Mouse (Mus musculus) intestine, postnatal 0 days (tissue): ENCODE data around the gene Dzip1l. TPM values are rescaled to one million over a fixed set of nuclear protein-coding genes. Genes with fewer than 3 reads are reported as not detected.
A peak's percentile ranks its signal among the peaks of the same experiment; 100 is the strongest.

Experiments used
- ATAC-seq: fragments of 200-750 bp; cut with Nextera tagmentation; 2 replicates; pipeline ENCODE4 v1.8.0; 2017; ENCODE audit warnings: mild to moderate bottlenecking, moderate TSS enrichment, moderate library complexity
- H3K27ac ChIP-seq: fragments of 300-500 bp; sonication (generic); 2 replicates; pipeline ENCODE4 v1.5.1; 2014; ENCODE audit warnings: mild to moderate bottlenecking, low read depth, low read length, moderate library complexity
- H3K27me3 ChIP-seq: fragments of 300-500 bp; sonication (generic); replicated peaks from 2 replicates; pipeline ENCODE4 v1.6.1; 2014; ENCODE audit warnings: low read length, mixed read lengths; ENCODE audit not compliant: control insufficient read depth, insufficient read depth
- H3K36me3 ChIP-seq: fragments of 300-500 bp; sonication (generic); 2 replicates; pipeline ENCODE4 v1.6.1; 2014; ENCODE audit warnings: mild to moderate bottlenecking, moderate library complexity; ENCODE audit not compliant: control insufficient read depth, insufficient read depth
- H3K4me1 ChIP-seq: fragments of 300-500 bp; sonication (generic); replicated peaks from 2 replicates; pipeline ENCODE4 v1.6.1; 2014; ENCODE audit warnings: antibody characterized with exemption, low read length, mixed read lengths; ENCODE audit not compliant: control insufficient read depth, insufficient read depth
- H3K4me2 ChIP-seq: fragments of 300-500 bp; sonication (generic); replicated peaks from 2 replicates; pipeline ENCODE4 v1.6.1; 2014; ENCODE audit warnings: low read depth, mild to moderate bottlenecking, moderate library complexity
- H3K4me3 ChIP-seq: fragments of 300-500 bp; sonication (generic); 2 replicates; pipeline ENCODE4 v1.5.1; 2014; ENCODE audit warnings: low read depth, low read length
- H3K9ac ChIP-seq: fragments of 300-500 bp; sonication (generic); 2 replicates; pipeline ENCODE4 v1.6.1; 2014; ENCODE audit warnings: mild to moderate bottlenecking, low read depth, low read length
- H3K9me3 ChIP-seq: fragments of 300-500 bp; sonication (generic); 2 replicates; pipeline ENCODE4 v1.6.1; 2016; ENCODE audit warnings: mixed run types; ENCODE audit not compliant: control insufficient read depth
- CTCF ChIP-seq: sonication (generic); IDR thresholded peaks from 2 replicates; pipeline ENCODE4 v1.5.1; 2016; ENCODE audit warnings: low read depth, mild to moderate bottlenecking, control low read depth, antibody characterized with exemption, moderate library complexity
- WGBS: fragments of 180-500 bp; shearing (Covaris S2); extraction: QIAGEN DNeasy Blood & Tissue Kit; methylation state at CpG from one replicate; pipeline ENCODE4 v1.1.7; 2014; 5-methylcytosine and 5-hydroxymethylcytosine counted together
- polyA plus RNA-seq: library from polyadenylated mRNA; unstranded; fragments of >200 nt; fragmentation: Nextera tagmentation; extraction: Ambion mirVana; gene quantifications from 2 replicates; pipeline ENCODE4 v1.2.1, GENCODE M21; 2015

Gene Dzip1l
- polyA plus RNA-seq, 1 experiment from 2014 or later: 3.3 TPM

DNA sequence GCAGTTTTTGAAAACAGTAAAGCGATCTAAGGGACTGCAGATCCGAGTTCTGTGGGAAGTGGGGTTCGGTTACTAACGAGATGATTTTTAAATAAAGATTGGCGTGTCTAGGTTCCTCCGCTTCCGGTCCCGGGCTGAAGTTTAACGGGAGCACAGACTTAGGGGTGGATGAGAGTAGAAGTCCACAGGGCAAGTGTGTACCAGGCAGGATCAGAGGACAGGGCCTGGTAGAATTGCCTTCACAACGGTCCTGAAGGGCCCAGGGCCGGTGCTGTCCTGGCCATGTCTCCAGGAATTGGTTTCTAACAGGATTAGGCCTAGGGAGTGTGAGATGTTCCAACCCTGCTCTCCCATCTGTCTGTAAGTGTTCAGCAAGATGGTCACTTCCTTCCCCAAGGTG is 775 bp downstream of the Dzip1l start:
- no peak for ATAC-seq
- Histone ChIP-seq H3K4me3 (peak overlapping the region; percentile 53), H3K27me3 (0 out of 2 replicates have a peak, but pooled peaks cover 4% of the 10 kb centered on the region), H3K27ac (peak overlapping the region; percentile 71; the same call in 1 of the 2 replicates), H3K4me2 (peak overlapping the region; percentile 72), H3K9me3 (no peaks in the 10 kb centered on the region), H3K9ac (peak overlapping the region; percentile 40; the same call in 1 of the 2 replicates), H3K36me3 (no peaks in the 10 kb centered on the region), H3K4me1 (no peaks in the 10 kb centered on the region)
- WGBS: 7% methylated on average over 11 of the region's 11 CpGs
- TF ChIP-seq CTCF: no peak

DNA sequence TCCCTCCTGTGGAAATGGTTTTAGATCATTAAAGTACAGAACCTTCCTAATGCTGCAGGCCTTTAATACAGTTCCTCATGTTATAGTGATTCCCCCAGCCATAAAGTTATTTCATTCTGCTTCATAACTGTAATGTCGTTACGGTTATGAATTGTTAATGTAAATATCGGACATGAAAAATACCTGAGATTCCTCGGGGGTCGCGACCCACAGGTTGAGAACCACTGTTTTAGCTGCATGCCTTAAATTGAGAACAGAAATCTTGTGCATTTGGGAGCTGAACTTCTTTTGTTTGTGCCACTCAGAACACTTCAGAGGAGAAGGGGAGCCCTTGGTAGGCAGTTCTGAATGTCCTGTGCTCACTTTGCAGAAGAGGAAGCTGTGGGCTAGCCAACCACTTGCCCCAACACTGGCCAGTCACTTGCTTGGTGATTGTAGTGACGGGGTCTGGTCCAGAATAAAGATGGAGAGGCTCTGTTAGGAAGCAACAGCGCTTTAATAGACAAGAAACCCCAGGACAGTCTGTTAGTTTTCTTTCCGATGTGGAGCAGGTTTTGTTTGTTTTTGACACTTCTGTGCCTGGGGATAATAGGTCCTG is 1.3 kb downstream of the Dzip1l start:
- Histone ChIP-seq H3K4me3 (peak overlapping the region; percentile 53), H3K9ac (no peak overlapping the region), H3K27me3 (0 out of 2 replicates have a peak, but pooled peaks cover 4% of the 10 kb centered on the region), H3K36me3 (no peaks in the 10 kb centered on the region), H3K4me2 (peak overlapping the region; percentile 72), H3K9me3 (no peaks in the 10 kb centered on the region), H3K27ac (no peak overlapping the region), H3K4me1 (no peaks in the 10 kb centered on the region)
- TF ChIP-seq CTCF: no peak
- ATAC-seq: no peak
- WGBS: 58% methylated on average over 9 of the region's 9 CpGs

DNA sequence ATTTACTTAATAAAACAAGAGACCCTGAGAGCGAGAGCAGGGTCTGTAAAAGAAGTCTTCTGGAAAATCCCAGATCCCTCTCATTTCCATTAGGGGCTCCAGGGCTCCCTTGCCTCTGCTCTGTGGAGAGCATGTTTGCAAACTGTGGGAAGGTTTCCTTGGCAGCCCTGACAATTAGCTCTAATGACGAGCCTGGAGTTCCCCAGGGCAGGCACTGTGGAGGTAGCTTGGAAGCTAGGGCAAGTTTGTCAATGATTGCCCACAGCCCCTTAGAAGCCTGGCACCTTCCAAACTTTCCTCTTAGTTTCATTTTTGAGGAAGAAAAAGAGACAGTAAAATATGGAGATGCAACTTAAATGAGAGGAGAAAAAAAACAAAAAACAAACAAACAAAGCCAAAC is 2.5 kb downstream of the Dzip1l start:
- no peak overlapping the region for H3K4me2 ChIP-seq
- H3K27me3 ChIP-seq: 0 out of 2 replicates have a peak, but pooled peaks cover 4% of the 10 kb centered on the region
- no peak overlapping the region for H3K4me3 ChIP-seq
- no peak for ATAC-seq
- H3K36me3 ChIP-seq: no peaks in the 10 kb centered on the region
- 56% methylated on average over 2 of the region's 2 CpGs for WGBS
- no peak for TF ChIP-seq CTCF
- no peaks in the 10 kb centered on the region for H3K4me1 ChIP-seq
- no peaks in the 10 kb centered on the region for H3K9me3 ChIP-seq
- H3K27ac ChIP-seq: no peak overlapping the region
- H3K9ac ChIP-seq: no peak overlapping the region

DNA sequence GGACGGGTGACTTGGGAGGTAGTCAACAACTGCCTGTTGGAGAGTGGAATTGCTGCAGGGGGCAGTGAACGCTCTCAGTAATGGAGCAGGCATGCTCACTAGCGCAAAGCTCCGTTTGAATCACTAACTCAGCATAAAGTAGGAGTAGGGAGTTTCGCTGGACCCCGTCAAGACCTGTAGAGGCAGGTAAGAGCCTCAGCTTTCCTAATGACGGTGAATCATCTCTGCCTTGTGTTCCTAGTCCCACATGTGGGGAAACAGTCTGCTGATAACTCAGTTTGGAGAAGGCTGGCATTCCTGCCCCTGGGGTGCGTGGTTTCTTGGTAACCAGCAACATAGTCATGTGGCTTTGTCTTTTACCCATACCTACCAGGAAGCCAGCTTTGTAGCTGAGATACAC is 3.0 kb downstream of the Dzip1l start:
- ATAC-seq: no peak

DNA sequence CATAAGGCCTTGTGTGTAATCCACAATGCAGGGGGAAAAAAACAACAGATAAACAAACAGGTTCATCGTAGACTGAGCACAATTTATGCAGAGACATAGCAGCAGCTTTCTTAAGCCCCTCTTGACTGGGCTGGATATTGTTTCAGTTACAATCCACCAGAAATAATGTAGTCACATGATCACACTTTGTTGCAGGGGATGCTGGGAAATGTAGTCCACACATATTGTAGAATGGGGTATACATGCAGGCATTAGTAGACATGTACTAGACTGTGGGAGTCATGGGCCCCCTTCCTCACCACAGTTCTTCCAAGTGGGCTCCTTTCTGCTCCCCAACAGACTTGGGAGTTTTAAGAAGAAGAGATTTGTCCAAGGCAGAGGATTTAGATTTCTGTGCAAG is 7.5 kb downstream of the Dzip1l start:
- Histone ChIP-seq H3K4me2 (no peak overlapping the region), H3K9me3 (no peaks in the 10 kb centered on the region), H3K27me3 (no peaks in the 10 kb centered on the region), H3K4me1 (no peaks in the 10 kb centered on the region), H3K36me3 (no peaks in the 10 kb centered on the region), H3K27ac (no peak overlapping the region), H3K4me3 (no peak overlapping the region), H3K9ac (no peak overlapping the region)
- WGBS: 86% methylated on average over 1 of the region's 1 CpGs
- ATAC-seq: no peak
- no peak for TF ChIP-seq CTCF

More for the DNA sequence above, 3.0 kb downstream of the Dzip1l start:
- WGBS: 44% methylated on average over 8 of the region's 8 CpGs
- Histone ChIP-seq H3K4me1 (no peaks in the 10 kb centered on the region), H3K4me2 (no peak overlapping the region), H3K36me3 (no peaks in the 10 kb centered on the region), H3K9ac (no peak overlapping the region), H3K27ac (no peak overlapping the region), H3K4me3 (no peak overlapping the region), H3K9me3 (no peaks in the 10 kb centered on the region), H3K27me3 (0 out of 2 replicates have a peak, but pooled peaks cover 4% of the 10 kb centered on the region)
- TF ChIP-seq CTCF: peak; percentile 26; the same call in 1 of the 2 replicates

DNA sequence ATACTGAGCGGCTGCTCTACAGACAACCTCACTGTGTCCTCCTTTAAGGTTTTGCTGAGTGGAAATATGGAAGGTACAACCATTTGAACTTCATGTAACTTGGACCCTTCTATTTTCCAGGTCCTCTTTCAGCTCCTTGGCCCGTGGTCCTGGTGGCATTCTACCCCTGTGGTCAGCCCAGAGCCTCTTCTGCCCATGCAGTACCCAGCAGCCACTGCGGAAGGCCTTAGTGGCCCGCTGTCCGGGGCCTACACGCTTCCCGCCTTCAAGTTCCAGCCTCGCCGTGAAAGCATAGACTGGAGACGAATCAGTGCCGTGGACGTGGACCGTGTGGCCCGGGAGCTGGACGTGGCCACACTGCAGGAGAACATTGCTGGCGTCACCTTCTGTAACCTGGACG is 7.9 kb downstream of the Dzip1l start:
- no peaks in the 10 kb centered on the region for H3K4me1 ChIP-seq
- no peak overlapping the region for H3K4me3 ChIP-seq
- no peaks in the 10 kb centered on the region for H3K9me3 ChIP-seq
- no peaks in the 10 kb centered on the region for H3K36me3 ChIP-seq
- no peak overlapping the region for H3K4me2 ChIP-seq
- no peaks in the 10 kb centered on the region for H3K27me3 ChIP-seq
- ATAC-seq: no peak
- H3K9ac ChIP-seq: no peak overlapping the region
- 95% methylated on average over 17 of the region's 17 CpGs for WGBS
- H3K27ac ChIP-seq: no peak overlapping the region
- no peak for TF ChIP-seq CTCF

DNA sequence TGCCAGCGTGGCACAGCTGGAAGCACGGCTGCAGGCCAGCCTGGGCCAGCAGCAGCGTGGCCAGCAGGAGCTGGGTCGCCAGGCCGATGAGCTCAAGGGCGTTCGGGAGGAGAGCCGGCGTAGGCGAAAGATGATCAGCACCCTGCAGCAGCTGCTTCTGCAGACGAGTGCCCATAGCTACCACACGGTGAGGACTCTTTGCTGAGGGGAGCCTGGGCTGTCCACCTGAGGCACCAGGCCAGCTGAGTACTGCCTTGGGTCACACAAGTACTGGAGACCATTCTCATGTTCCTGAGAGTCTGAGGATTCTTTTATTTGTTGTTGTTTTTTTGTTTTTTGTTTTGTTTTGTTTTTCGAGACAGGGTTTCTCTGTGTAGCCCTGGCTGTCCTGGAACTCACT is 8.4 kb downstream of the Dzip1l start:
- Histone ChIP-seq H3K27ac (no peak overlapping the region), H3K4me1 (no peaks in the 10 kb centered on the region), H3K4me2 (no peak overlapping the region), H3K36me3 (no peaks in the 10 kb centered on the region), H3K4me3 (no peak overlapping the region), H3K9me3 (no peaks in the 10 kb centered on the region), H3K27me3 (no peaks in the 10 kb centered on the region), H3K9ac (no peak overlapping the region)
- no peak for TF ChIP-seq CTCF
- 95% methylated on average over 13 of the region's 13 CpGs for WGBS
- no peak for ATAC-seq
